Mouse (Mus musculus): ENCODE measurements at regions not wholly inside any gene's neighbourhood (a gene's known extent, or its start where the extent isn't known, plus 50 kb on each side); places are given as distances from the start of the nearest gene placed in this dataset.

GRCm38 (mm10) chr10:67819534-67819933 lies 92.9 kb downstream of the Zfp365 start:
- H3K9me3 ChIP-seq (replicated peaks): peaks cover 8% of the 10 kb centered on the region
- no peaks in the 10 kb centered on the region for H3K27me3 ChIP-seq (replicated peaks)
- WGBS: 82% methylated on average over 8 of the region's 8 CpGs
- H3K27ac ChIP-seq (ENCODE audit: poor library complexity, severe bottlenecking): no peak overlapping the region
- H3K36me3 ChIP-seq: no peaks in the 10 kb centered on the region
- H3K4me1 ChIP-seq (replicated peaks): no peaks in the 10 kb centered on the region
- H3K4me2 ChIP-seq: no peak overlapping the region
- ATAC-seq (ENCODE audit: insufficient number of reproducible peaks, low FRiP score): no peak
- no peak overlapping the region for H3K4me3 ChIP-seq
- H3K9ac ChIP-seq: no peak overlapping the region

- no peaks in the 10 kb centered on the region for H3K36me3 ChIP-seq
- 75% methylated on average over 4 of the region's 4 CpGs for WGBS
Measured at GRCm38 (mm10) chr10:67813901-67814300, 98.6 kb downstream of the Zfp365 start.

GRCm38 (mm10) chr10:67805131-67805530 lies 107.3 kb downstream of the Zfp365 start:
- ATAC-seq (ENCODE audit: insufficient number of reproducible peaks, low FRiP score): no peak
- no peaks in the 10 kb centered on the region for H3K36me3 ChIP-seq
- H3K9me3 ChIP-seq (replicated peaks): no peaks in the 10 kb centered on the region
- H3K4me2 ChIP-seq: no peak overlapping the region
- H3K27ac ChIP-seq (ENCODE audit: poor library complexity, severe bottlenecking): no peak overlapping the region
- H3K4me1 ChIP-seq (replicated peaks): no peaks in the 10 kb centered on the region
- no peaks in the 10 kb centered on the region for H3K27me3 ChIP-seq (replicated peaks)
- WGBS: 32% methylated on average over 4 of the region's 4 CpGs
- H3K9ac ChIP-seq: no peak overlapping the region
- no peak overlapping the region for H3K4me3 ChIP-seq

More at GRCm38 (mm10) chr10:67813901-67814300, 98.6 kb downstream of the Zfp365 start:
- Histone ChIP-seq H3K9ac (no peak overlapping the region), H3K4me3 (no peak overlapping the region), H3K27me3 (replicated peaks) (no peaks in the 10 kb centered on the region), H3K27ac (ENCODE audit: poor library complexity, severe bottlenecking) (no peak overlapping the region), H3K9me3 (replicated peaks) (peaks cover 5% of the 10 kb centered on the region), H3K4me2 (no peak overlapping the region), H3K4me1 (replicated peaks) (no peaks in the 10 kb centered on the region)
- no peak for ATAC-seq (ENCODE audit: insufficient number of reproducible peaks, low FRiP score)

- WGBS: 72% methylated on average over 12 of the region's 12 CpGs
- Histone ChIP-seq H3K4me1 (replicated peaks) (no peaks in the 10 kb centered on the region), H3K9me3 (replicated peaks) (no peaks in the 10 kb centered on the region), H3K36me3 (no peaks in the 10 kb centered on the region), H3K27ac (ENCODE audit: poor library complexity, severe bottlenecking) (no peak overlapping the region), H3K9ac (no peak overlapping the region), H3K4me3 (no peak overlapping the region), H3K4me2 (no peak overlapping the region), H3K27me3 (replicated peaks) (no peaks in the 10 kb centered on the region)
- no peak for ATAC-seq (ENCODE audit: insufficient number of reproducible peaks, low FRiP score)
Measured at GRCm38 (mm10) chr10:67804637-67805036, 107.8 kb downstream of the Zfp365 start.

- Histone ChIP-seq H3K9me3 (replicated peaks) (0 out of 2 replicates have a peak, but pooled peaks cover 5% of the 10 kb centered on the region), H3K4me2 (no peak overlapping the region), H3K27ac (ENCODE audit: poor library complexity, severe bottlenecking) (no peak overlapping the region), H3K36me3 (no peaks in the 10 kb centered on the region), H3K9ac (no peak overlapping the region), H3K4me1 (replicated peaks) (no peaks in the 10 kb centered on the region), H3K27me3 (replicated peaks) (no peaks in the 10 kb centered on the region), H3K4me3 (no peak overlapping the region)
- ATAC-seq (ENCODE audit: insufficient number of reproducible peaks, low FRiP score): no peak
- 85% methylated on average over 8 of the region's 8 CpGs for WGBS
Measured at GRCm38 (mm10) chr10:67802156-67802555, 110.3 kb downstream of the Zfp365 start.

GRCm38 (mm10) chr10:67801619-67802018 lies 110.8 kb downstream of the Zfp365 start:
- Histone ChIP-seq H3K4me3 (no peak overlapping the region), H3K9me3 (replicated peaks) (0 out of 2 replicates have a peak, but pooled peaks cover 6% of the 10 kb centered on the region), H3K4me1 (replicated peaks) (no peaks in the 10 kb centered on the region), H3K9ac (no peak overlapping the region), H3K27ac (ENCODE audit: poor library complexity, severe bottlenecking) (no peak overlapping the region), H3K36me3 (no peaks in the 10 kb centered on the region), H3K4me2 (no peak overlapping the region), H3K27me3 (replicated peaks) (no peaks in the 10 kb centered on the region)
- WGBS: 93% methylated on average over 1 of the region's 1 CpGs
- ATAC-seq (ENCODE audit: insufficient number of reproducible peaks, low FRiP score): no peak

- Histone ChIP-seq H3K36me3 (no peaks in the 10 kb centered on the region), H3K4me3 (no peak overlapping the region), H3K4me1 (replicated peaks) (no peaks in the 10 kb centered on the region), H3K4me2 (no peak overlapping the region), H3K27ac (ENCODE audit: poor library complexity, severe bottlenecking) (no peak overlapping the region), H3K27me3 (replicated peaks) (no peaks in the 10 kb centered on the region), H3K9me3 (replicated peaks) (0 out of 2 replicates have a peak, but pooled peaks cover 6% of the 10 kb centered on the region), H3K9ac (no peak overlapping the region)
- 85% methylated on average over 10 of the region's 10 CpGs for WGBS
- no peak for ATAC-seq (ENCODE audit: insufficient number of reproducible peaks, low FRiP score)
Measured at GRCm38 (mm10) chr10:67798991-67799390, 113.5 kb downstream of the Zfp365 start.

- Histone ChIP-seq H3K4me1 (replicated peaks) (no peaks in the 10 kb centered on the region), H3K27ac (ENCODE audit: poor library complexity, severe bottlenecking) (no peak overlapping the region), H3K4me2 (no peak overlapping the region), H3K27me3 (replicated peaks) (no peaks in the 10 kb centered on the region), H3K9me3 (replicated peaks) (0 out of 2 replicates have a peak, but pooled peaks cover 10% of the 10 kb centered on the region), H3K36me3 (no peaks in the 10 kb centered on the region), H3K9ac (no peak overlapping the region), H3K4me3 (no peak overlapping the region)
- no peak for ATAC-seq (ENCODE audit: insufficient number of reproducible peaks, low FRiP score)
- 75% methylated on average over 3 of the region's 3 CpGs for WGBS
Measured at GRCm38 (mm10) chr10:67793206-67793605, 119.3 kb downstream of the Zfp365 start.

- no peaks in the 10 kb centered on the region for H3K27me3 ChIP-seq (replicated peaks)
- H3K9me3 ChIP-seq (replicated peaks): 0 out of 2 replicates have a peak, but pooled peaks cover 7% of the 10 kb centered on the region
- H3K9ac ChIP-seq: no peak overlapping the region
- WGBS: 71% methylated on average over 12 of the region's 12 CpGs
- no peak overlapping the region for H3K4me3 ChIP-seq
- no peak overlapping the region for H3K4me2 ChIP-seq
- no peak overlapping the region for H3K27ac ChIP-seq (ENCODE audit: poor library complexity, severe bottlenecking)
- no peaks in the 10 kb centered on the region for H3K36me3 ChIP-seq
- no peak for ATAC-seq (ENCODE audit: insufficient number of reproducible peaks, low FRiP score)
- no peaks in the 10 kb centered on the region for H3K4me1 ChIP-seq (replicated peaks)
Measured at GRCm38 (mm10) chr10:67789651-67790050, 122.8 kb downstream of the Zfp365 start.

GRCm38 (mm10) chr10:67788116-67788515 lies 124.3 kb downstream of the Zfp365 start:
- H3K4me1 ChIP-seq (replicated peaks): no peaks in the 10 kb centered on the region
- no peak overlapping the region for H3K4me2 ChIP-seq
- no peaks in the 10 kb centered on the region for H3K36me3 ChIP-seq
- H3K27me3 ChIP-seq (replicated peaks): no peaks in the 10 kb centered on the region
- ATAC-seq (ENCODE audit: insufficient number of reproducible peaks, low FRiP score): no peak
- H3K4me3 ChIP-seq: no peak overlapping the region
- 68% methylated on average over 6 of the region's 6 CpGs for WGBS
- H3K9me3 ChIP-seq (replicated peaks): 0 out of 2 replicates have a peak, but pooled peaks cover 8% of the 10 kb centered on the region
- H3K9ac ChIP-seq: no peak overlapping the region
- H3K27ac ChIP-seq (ENCODE audit: poor library complexity, severe bottlenecking): no peak overlapping the region

GRCm38 (mm10) chr10:67785563-67785962 lies 126.9 kb downstream of the Zfp365 start:
- Histone ChIP-seq H3K4me2 (no peak overlapping the region), H3K27me3 (replicated peaks) (no peaks in the 10 kb centered on the region), H3K4me3 (no peak overlapping the region), H3K27ac (ENCODE audit: poor library complexity, severe bottlenecking) (no peak overlapping the region), H3K36me3 (no peaks in the 10 kb centered on the region), H3K4me1 (replicated peaks) (no peaks in the 10 kb centered on the region), H3K9me3 (replicated peaks) (0 out of 2 replicates have a peak, but pooled peaks cover 5% of the 10 kb centered on the region), H3K9ac (no peak overlapping the region)
- ATAC-seq (ENCODE audit: insufficient number of reproducible peaks, low FRiP score): no peak
- 70% methylated on average over 2 of the region's 2 CpGs for WGBS

GRCm38 (mm10) chr10:67778341-67778740 lies 134.1 kb downstream of the Zfp365 start:
- no peak overlapping the region for H3K27ac ChIP-seq (ENCODE audit: poor library complexity, severe bottlenecking)
- no peak overlapping the region for H3K9ac ChIP-seq
- no peak for ATAC-seq (ENCODE audit: insufficient number of reproducible peaks, low FRiP score)
- H3K4me2 ChIP-seq: no peak overlapping the region
- WGBS: 58% methylated on average over 10 of the region's 10 CpGs
- no peaks in the 10 kb centered on the region for H3K4me1 ChIP-seq (replicated peaks)
- no peak overlapping the region for H3K4me3 ChIP-seq
- H3K36me3 ChIP-seq: no peaks in the 10 kb centered on the region
- no peaks in the 10 kb centered on the region for H3K9me3 ChIP-seq (replicated peaks)
- H3K27me3 ChIP-seq (replicated peaks): no peaks in the 10 kb centered on the region

All from heart, embryonic 12.5 days (tissue).